Mouse (Mus musculus) midbrain, postnatal 0 days (tissue): Measurements from ENCODE around the gene Cc2d2b. TPM values are rescaled to one million over a fixed set of nuclear protein-coding genes. Genes with fewer than 3 reads are reported as not detected.

Experiments used
- ATAC-seq: fragments of 200-750 bp; cut with Nextera tagmentation; 2 replicates; pipeline ENCODE4 v1.8.0; 2017; ENCODE audit warnings: moderate number of reproducible peaks, mild to moderate bottlenecking, moderate TSS enrichment, moderate library complexity; ENCODE audit not compliant: low FRiP score
- DNase-seq: peaks from one replicate; pipeline ENCODE4 v3.0.0-alpha.2; 2015; ENCODE audit warnings: low spot score
- H3K27ac ChIP-seq: fragments of 300-500 bp; sonication (generic); 2 replicates; pipeline ENCODE4 v1.5.1; 2014; ENCODE audit warnings: low read depth, mild to moderate bottlenecking, low read length, mixed read lengths
- H3K27me3 ChIP-seq: fragments of 300-500 bp; sonication (generic); 2 replicates; pipeline ENCODE4 v1.6.1; 2014; ENCODE audit warnings: low read length, control low read depth, mixed read lengths; ENCODE audit not compliant: insufficient read depth
- H3K36me3 ChIP-seq: fragments of 300-500 bp; sonication (generic); 2 replicates; pipeline ENCODE4 v1.6.1; 2014; ENCODE audit warnings: low read length, control low read depth, mixed read lengths; ENCODE audit not compliant: insufficient read depth
- H3K4me1 ChIP-seq: fragments of 300-500 bp; sonication (generic); 2 replicates; pipeline ENCODE4 v1.6.1; 2014; ENCODE audit warnings: mild to moderate bottlenecking, control low read depth, antibody characterized with exemption, low read length, mixed read lengths; ENCODE audit not compliant: insufficient read depth
- H3K4me2 ChIP-seq: fragments of 300-500 bp; sonication (generic); 2 replicates; pipeline ENCODE4 v1.6.1; 2014; ENCODE audit warnings: low read depth, mild to moderate bottlenecking, low read length, mixed read lengths; ENCODE audit not compliant: poor library complexity, severe bottlenecking
- H3K4me3 ChIP-seq: fragments of 300-500 bp; sonication (generic); 2 replicates; pipeline ENCODE4 v1.5.1; 2014; ENCODE audit warnings: low read depth, mild to moderate bottlenecking, low read length, moderate library complexity
- H3K9ac ChIP-seq: fragments of 300-500 bp; sonication (generic); replicated peaks from 2 replicates; pipeline ENCODE4 v1.6.1; 2014; ENCODE audit warnings: mild to moderate bottlenecking, low read length, moderate library complexity, mixed read lengths; ENCODE audit not compliant: poor library complexity, severe bottlenecking
- H3K9me3 ChIP-seq: fragments of 300-500 bp; sonication (generic); 2 replicates; pipeline ENCODE4 v1.6.1; 2016; ENCODE audit warnings: low read length, control low read depth
- CTCF ChIP-seq: IDR thresholded peaks from 2 replicates; pipeline ENCODE4 v1.5.1; 2016; ENCODE audit warnings: antibody characterized with exemption, mild to moderate bottlenecking
- WGBS: fragments of 180-500 bp; shearing (Covaris S2); extraction: QIAGEN DNeasy Blood & Tissue Kit; methylation state at CpG from one replicate; pipeline ENCODE4 v1.1.7; 2014; 5-methylcytosine and 5-hydroxymethylcytosine counted together
- polyA plus RNA-seq: library from polyadenylated mRNA; unstranded; fragments of >200 nt; fragmentation: Nextera tagmentation; extraction: Ambion mirVana; gene quantifications from 2 replicates; pipeline ENCODE4 v1.2.1, GENCODE M21; 2015
- total RNA-seq: library from RNA; depleted of rRNA; stranded (reverse); fragments of >200 nt; gene quantifications from 2 replicates; pipeline ENCODE4 v1.2.3, GENCODE M21; 2014

Cc2d2b gene
- total and polyA plus RNA-seq, 2 experiments from 2014 or later, result 0.31 TPM; not detected in 1

GRCm38 (mm10) chr19:40841593-40841992 is 93.0 kb downstream of the Cc2d2b start:
- no peak overlapping the region for H3K27ac ChIP-seq
- DNase-seq, result no peak
- no peaks in the 10 kb centered on the region for H3K9me3 ChIP-seq
- H3K36me3 ChIP-seq, result peaks cover 64% of the 10 kb centered on the region
- H3K9ac ChIP-seq, result no peak overlapping the region
- no peaks in the 10 kb centered on the region for H3K4me1 ChIP-seq
- no peaks in the 10 kb centered on the region for H3K27me3 ChIP-seq
- WGBS, result 82% methylated on average over 13 of the region's 13 CpGs
- no peak overlapping the region for H3K4me3 ChIP-seq
- no peak for TF ChIP-seq CTCF
- no peak overlapping the region for H3K4me2 ChIP-seq
- no peak for ATAC-seq

GRCm38 (mm10) chr19:40844731-40845130 is 96.2 kb downstream of the Cc2d2b start:
- no peak for TF ChIP-seq CTCF
- 87% methylated on average over 13 of the region's 13 CpGs for whole genome bisulfite sequencing
- no peak for ATAC-seq

GRCm38 (mm10) chr19:40849391-40849790 is 100.8 kb downstream of the Cc2d2b start:
- no peak for ATAC-seq
- Histone ChIP-seq H3K4me1 (no peaks in the 10 kb centered on the region), H3K4me3 (no peak overlapping the region), H3K4me2 (no peak overlapping the region), H3K27me3 (no peaks in the 10 kb centered on the region), H3K9me3 (no peaks in the 10 kb centered on the region), H3K27ac (no peak overlapping the region), H3K36me3 (peaks cover 33% of the 10 kb centered on the region), H3K9ac (no peak overlapping the region)
- 77% methylated on average over 12 of the region's 12 CpGs for WGBS
- no peak for DNase-seq
- no peak for TF ChIP-seq CTCF

More at GRCm38 (mm10) chr19:40844731-40845130, 96.2 kb downstream of the Cc2d2b start:
- Histone ChIP-seq H3K4me3 (no peak overlapping the region), H3K9ac (no peak overlapping the region), H3K36me3 (peaks cover 52% of the 10 kb centered on the region), H3K27me3 (no peaks in the 10 kb centered on the region), H3K4me1 (no peaks in the 10 kb centered on the region), H3K4me2 (no peak overlapping the region), H3K27ac (no peak overlapping the region), H3K9me3 (no peaks in the 10 kb centered on the region)
- DNase-seq, result no peak

DNA sequence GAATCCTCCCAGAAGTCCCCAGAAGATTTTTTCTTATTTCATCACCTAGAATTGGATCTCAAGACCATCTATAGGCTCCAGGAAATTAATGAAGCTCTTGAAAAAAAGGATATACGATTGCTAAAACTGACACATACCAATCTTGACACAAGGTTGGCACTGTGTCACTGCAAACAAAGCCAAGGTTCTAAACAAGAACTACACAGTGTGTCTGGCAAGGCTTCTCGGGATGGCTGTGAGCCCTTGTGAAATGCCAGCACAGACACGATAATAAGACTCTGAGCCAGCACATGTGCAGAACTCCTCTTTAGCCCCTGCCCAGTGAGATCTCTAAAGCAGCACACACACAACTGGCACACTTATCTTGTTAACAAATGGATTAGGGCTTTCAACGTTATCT is 111.0 kb downstream of the Cc2d2b start:
- no peak overlapping the region for H3K4me2 ChIP-seq
- no peak for TF ChIP-seq CTCF
- H3K4me1 ChIP-seq, result no peaks in the 10 kb centered on the region
- no peak overlapping the region for H3K9ac ChIP-seq
- peaks cover 5% of the 10 kb centered on the region; the same call in 1 of the 2 replicates for H3K27me3 ChIP-seq
- DNase-seq (peak; percentile 28), ATAC-seq (no peak)
- 56% methylated on average over 4 of the region's 4 CpGs for WGBS
- H3K4me3 ChIP-seq, result no peak overlapping the region
- H3K9me3 ChIP-seq, result no peaks in the 10 kb centered on the region
- no peaks in the 10 kb centered on the region for H3K36me3 ChIP-seq
- no peak overlapping the region for H3K27ac ChIP-seq

GRCm38 (mm10) chr19:40868284-40868683 is 119.7 kb downstream of the Cc2d2b start:
- no peak for TF ChIP-seq CTCF
- no peaks in the 10 kb centered on the region for H3K4me1 ChIP-seq
- WGBS, result 41% methylated on average over 5 of the region's 5 CpGs
- no peaks in the 10 kb centered on the region for H3K36me3 ChIP-seq
- H3K9me3 ChIP-seq, result no peaks in the 10 kb centered on the region
- no peak overlapping the region for H3K27ac ChIP-seq
- H3K4me2 ChIP-seq, result no peak overlapping the region
- peaks cover 35% of the 10 kb centered on the region for H3K27me3 ChIP-seq
- no peak overlapping the region for H3K9ac ChIP-seq
- no peak for DNase-seq
- no peak overlapping the region for H3K4me3 ChIP-seq
- ATAC-seq, result no peak

- Histone ChIP-seq H3K27me3 (peaks cover 33% of the 10 kb centered on the region), H3K4me3 (no peak overlapping the region), H3K36me3 (no peaks in the 10 kb centered on the region), H3K9me3 (no peaks in the 10 kb centered on the region), H3K4me1 (no peaks in the 10 kb centered on the region), H3K9ac (no peak overlapping the region), H3K4me2 (no peak overlapping the region), H3K27ac (no peak overlapping the region)
- ATAC-seq (no peak), DNase-seq (no peak)
- TF ChIP-seq CTCF, result no peak
- WGBS, result 94% methylated on average over 3 of the region's 3 CpGs
These were observed 121.0 kb downstream of the Cc2d2b start for GRCm38 (mm10) chr19:40869425-40870105.
